In genomic region chr11:68220733-68221132, GRCm38 (mm10) we compare ENCODE assay signal across 25 mouse cellular contexts.
DNase-seq lines count a peak whose midpoint lies in the region; ATAC-seq lines count a peak whose summit lies in the region.
"Had no signal": no experiment of that assay in that cellular context is flagged by ENCODE, and none has a peak within 500 bp of the region (broad histone marks: within the 10 kb centered on the region; RNA-seq: fewer than 3 reads in every experiment).

No protein-coding gene starts in this region.

- ATAC-seq in megakaryocyte, adult 5-6 weeks (ENCODE audit: poor library complexity, severe bottlenecking), result no peak
- no peak for ATAC-seq in neural tube, embryonic 13.5 days (ENCODE audit: low read depth)
- ATAC-seq: forebrain, embryonic 16.5 days; intestine, embryonic 16.5 days; liver, postnatal 0 days; Patski had no signal

- peak; percentile 69 for DNase-seq in embryo, embryonic 10 days (ENCODE audit: low spot score)
- peak; percentile 84 for DNase-seq in limb, embryonic 10.5 days (ENCODE audit: low spot score)
- no peak for DNase-seq in cerebellum, postnatal 4 days (ENCODE audit: low spot score in 2 of 2)
- no peak for DNase-seq in liver
- DNase-seq in layer of hippocampus, adult 18-20 months (ENCODE audit: low spot score in 2 of 2), result no peak
- DNase-seq: adrenal gland, postnatal 25 days; cerebellum, adult 11 months; cerebellum, postnatal 14 days; heart, postnatal 10 days; kidney, postnatal 36 days; liver, postnatal 0 days; lung, postnatal 14 days; right cerebral cortex, postnatal 14 days; spleen, adult 18-20 months; thymus, adult 18-20 months; thymus, postnatal 4 days had no signal

- WGBS in limb, embryonic 10.5 days, result 26% methylated on average over 4 of the region's 4 CpGs
- WGBS in neural tube, embryonic 13.5 days, result 91% methylated on average over 4 of the region's 4 CpGs

- H3K27me3 ChIP-seq in megakaryocyte, embryonic 14.5 days (replicated peaks), result peaks cover 73% of the 10 kb centered on the region
- H3K27me3 ChIP-seq in limb, embryonic 10.5 days (ENCODE audit: low read depth, poor library complexity, severe bottlenecking), result peaks cover 13% of the 10 kb centered on the region; the same call in 1 of the 2 replicates
- no peaks in the 10 kb centered on the region for H3K27me3 ChIP-seq in neural tube, embryonic 13.5 days
- H3K27me3 ChIP-seq: embryonic facial prominence, embryonic 13.5 days; hindbrain, embryonic 15.5 days; Patski had no signal

- H3K9me3 ChIP-seq in megakaryocyte, embryonic 14.5 days, result no peaks in the 10 kb centered on the region
- H3K9me3 ChIP-seq in limb, embryonic 10.5 days (replicated peaks), result no peaks in the 10 kb centered on the region
- H3K9me3 ChIP-seq in neural tube, embryonic 13.5 days, result no peaks in the 10 kb centered on the region
- H3K9me3 ChIP-seq: embryonic facial prominence, embryonic 13.5 days; heart, embryonic 10.5 days; hindbrain, embryonic 15.5 days had no signal

- peaks cover 31% of the 10 kb centered on the region for H3K4me1 ChIP-seq in megakaryocyte, embryonic 14.5 days
- peaks cover 76% of the 10 kb centered on the region for H3K4me1 ChIP-seq in limb, embryonic 10.5 days
- peaks cover 30% of the 10 kb centered on the region for H3K4me1 ChIP-seq in neural tube, embryonic 13.5 days (replicated peaks)

- H3K4me3 ChIP-seq in megakaryocyte, embryonic 14.5 days (replicated peaks), result peak overlapping the region; percentile 42
- H3K4me3 ChIP-seq in limb, embryonic 10.5 days, result no peak overlapping the region
- no peak overlapping the region for H3K4me3 ChIP-seq in neural tube, embryonic 13.5 days
- H3K4me3 ChIP-seq: embryonic facial prominence, embryonic 13.5 days; heart, embryonic 10.5 days; hindbrain, embryonic 15.5 days had no signal

- H3K27ac ChIP-seq in limb, embryonic 10.5 days, result peak overlapping the region; percentile 73
- 0 out of 2 replicates have a peak overlapping the region, but pooled peaks have one; percentile 18 for H3K27ac ChIP-seq in neural tube, embryonic 13.5 days (replicated peaks)
- H3K27ac ChIP-seq: embryonic facial prominence, embryonic 13.5 days; heart, embryonic 10.5 days; hindbrain, embryonic 15.5 days had no signal

- H3K36me3 ChIP-seq in megakaryocyte, embryonic 14.5 days (replicated peaks; ENCODE audit: low read length), result no peaks in the 10 kb centered on the region
- no peaks in the 10 kb centered on the region for H3K36me3 ChIP-seq in limb, embryonic 10.5 days
- H3K36me3 ChIP-seq in neural tube, embryonic 13.5 days, result no peaks in the 10 kb centered on the region
- H3K36me3 ChIP-seq: embryonic facial prominence, embryonic 13.5 days; heart, embryonic 10.5 days; hindbrain, embryonic 15.5 days had no signal

- no peak overlapping the region for H3K9ac ChIP-seq in neural tube, embryonic 13.5 days
- H3K9ac ChIP-seq: embryonic facial prominence, embryonic 13.5 days; hindbrain, embryonic 15.5 days; liver, postnatal 0 days had no signal

- H3K4me2 ChIP-seq in neural tube, embryonic 13.5 days, result no peak overlapping the region
- H3K4me2 ChIP-seq: embryonic facial prominence, embryonic 13.5 days; hindbrain, embryonic 15.5 days had no signal

Comparison
In these comparisons a context has a peak if more than half of its experiments do, and no peak if none do; other contexts are left out.
1. DNase-seq: peak in embryo, embryonic 10 days (single experiment) and limb, embryonic 10.5 days (single experiment); none in cerebellum, postnatal 4 days (0 of 2), liver (single experiment) and layer of hippocampus, adult 18-20 months (0 of 2).